Mouse (Mus musculus) stomach, postnatal 0 days (tissue): Measurements from ENCODE around the gene Gga2. TPM values are rescaled to one million over a fixed set of nuclear protein-coding genes. Genes with fewer than 3 reads are reported as not detected.

Experiments
- ATAC-seq: fragments of 200-750 bp; cut with Nextera tagmentation; 2 replicates; pipeline ENCODE4 v1.8.0; 2017; ENCODE audit not compliant: low FRiP score, low TSS enrichment
- DNase-seq: peaks from one replicate; pipeline ENCODE4 v3.0.0-alpha.2; 2016; ENCODE audit warnings: low spot score
- H3K27ac ChIP-seq: fragments of 300-500 bp; sonication (generic); replicated peaks from 2 replicates; pipeline ENCODE4 v1.5.1; 2014; ENCODE audit warnings: mild to moderate bottlenecking, control low read depth
- H3K27me3 ChIP-seq: fragments of 300-500 bp; sonication (generic); 2 replicates; pipeline ENCODE4 v1.6.1; 2014; ENCODE audit warnings: low read length; ENCODE audit not compliant: control insufficient read depth, insufficient read depth
- H3K36me3 ChIP-seq: fragments of 300-500 bp; sonication (generic); 2 replicates; pipeline ENCODE4 v1.6.1; 2014; ENCODE audit warnings: low read length, mixed read lengths; ENCODE audit not compliant: control insufficient read depth, insufficient read depth
- H3K4me1 ChIP-seq: fragments of 300-500 bp; sonication (generic); replicated peaks from 2 replicates; pipeline ENCODE4 v1.6.1; 2014; ENCODE audit warnings: antibody characterized with exemption; ENCODE audit not compliant: control insufficient read depth, insufficient read depth
- H3K4me2 ChIP-seq: fragments of 300-500 bp; sonication (generic); replicated peaks from 2 replicates; pipeline ENCODE4 v1.6.1; 2014; ENCODE audit warnings: low read depth, mild to moderate bottlenecking, control low read depth, moderate library complexity
- H3K4me3 ChIP-seq: fragments of 300-500 bp; sonication (generic); 2 replicates; pipeline ENCODE4 v1.5.1; 2014; ENCODE audit warnings: low read depth, low read length, control low read depth
- H3K9ac ChIP-seq: fragments of 300-500 bp; sonication (generic); 2 replicates; pipeline ENCODE4 v1.6.1; 2014; ENCODE audit warnings: mild to moderate bottlenecking, low read length, control low read depth, mixed read lengths
- H3K9me3 ChIP-seq: fragments of 300-500 bp; sonication (generic); 2 replicates; pipeline ENCODE4 v1.6.1; 2016; ENCODE audit warnings: low read length; ENCODE audit not compliant: control insufficient read depth
- CTCF ChIP-seq: IDR thresholded peaks from 2 replicates; pipeline ENCODE4 v1.5.1; 2016; ENCODE audit warnings: antibody characterized with exemption, low read depth, mild to moderate bottlenecking, moderate library complexity
- EP300 ChIP-seq: optimal IDR thresholded peaks from 2 replicates; pipeline ENCODE3; 2016; ENCODE audit warnings: antibody characterized with exemption
- WGBS: fragments of 180-500 bp; shearing (Covaris S2); extraction: QIAGEN DNeasy Blood & Tissue Kit; methylation state at CpG from one replicate; pipeline ENCODE4 v1.1.7; 2014; 5-methylcytosine and 5-hydroxymethylcytosine counted together
- polyA plus RNA-seq: library from polyadenylated mRNA; unstranded; fragments of >200 nt; fragmentation: Nextera tagmentation; extraction: Ambion mirVana; gene quantifications from 2 replicates; pipeline ENCODE4 v1.2.1, GENCODE M21; 2015

Gene Gga2
- polyA plus RNA-seq, 1 experiment from 2014 or later = 31.5 TPM

DNA sequence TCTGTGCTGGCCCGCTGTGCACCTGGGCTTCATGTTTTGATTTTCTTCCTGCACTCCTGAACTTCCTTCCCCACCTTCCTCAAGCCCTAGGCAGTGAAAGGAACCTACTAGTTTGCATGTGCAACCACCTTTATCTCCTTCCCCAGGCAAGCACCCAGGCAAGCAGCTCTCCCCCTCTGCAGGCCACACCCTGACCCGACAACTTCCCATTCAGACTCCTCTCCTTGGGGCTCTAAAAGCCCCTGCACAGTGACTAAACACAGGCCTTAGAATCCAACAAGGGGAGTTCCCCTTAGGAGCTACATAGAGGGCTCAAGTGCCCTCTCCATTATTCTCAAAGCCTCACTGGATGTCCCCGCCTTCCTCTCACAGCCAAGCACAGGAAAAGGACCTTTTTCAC lies 2.8 kb downstream of the Gga2 start:
- 63% methylated on average over 3 of the region's 3 CpGs for WGBS
- TF ChIP-seq EP300 (no peak), CTCF (no peak)
- H3K27ac ChIP-seq = no peak overlapping the region
- no peaks in the 10 kb centered on the region; the same call in 1 of the 2 replicates for H3K4me1 ChIP-seq
- H3K36me3 ChIP-seq = no peaks in the 10 kb centered on the region
- no peak overlapping the region for H3K4me2 ChIP-seq
- H3K9ac ChIP-seq = no peak overlapping the region
- H3K9me3 ChIP-seq = no peaks in the 10 kb centered on the region
- no peak overlapping the region for H3K4me3 ChIP-seq
- H3K27me3 ChIP-seq = no peaks in the 10 kb centered on the region
- DNase-seq = peak; percentile 45
- no peak; the same call in 1 of the 2 replicates for ATAC-seq

DNA sequence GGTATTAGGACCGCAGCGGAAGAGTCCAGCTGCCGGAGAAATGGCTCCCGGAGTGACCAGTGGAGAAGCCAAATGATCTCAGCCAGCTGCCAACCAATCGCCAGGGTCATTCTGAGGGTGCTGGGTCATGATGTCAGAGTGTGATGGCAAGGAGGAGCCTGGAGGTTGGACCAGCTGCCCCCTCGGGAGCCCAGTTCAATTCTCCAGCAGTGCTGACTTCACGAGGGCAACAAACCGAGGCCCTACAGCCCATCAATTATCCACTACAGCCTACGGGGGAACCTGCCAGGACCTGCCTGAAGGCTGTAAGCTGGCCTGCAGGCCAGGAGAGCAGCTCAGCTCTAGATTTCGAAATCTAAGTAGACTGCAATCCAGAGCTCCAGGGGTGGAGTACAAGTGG lies 5.3 kb downstream of the Gga2 start:
- 32% methylated on average over 10 of the region's 10 CpGs for WGBS
- H3K9ac ChIP-seq = no peak overlapping the region

DNA sequence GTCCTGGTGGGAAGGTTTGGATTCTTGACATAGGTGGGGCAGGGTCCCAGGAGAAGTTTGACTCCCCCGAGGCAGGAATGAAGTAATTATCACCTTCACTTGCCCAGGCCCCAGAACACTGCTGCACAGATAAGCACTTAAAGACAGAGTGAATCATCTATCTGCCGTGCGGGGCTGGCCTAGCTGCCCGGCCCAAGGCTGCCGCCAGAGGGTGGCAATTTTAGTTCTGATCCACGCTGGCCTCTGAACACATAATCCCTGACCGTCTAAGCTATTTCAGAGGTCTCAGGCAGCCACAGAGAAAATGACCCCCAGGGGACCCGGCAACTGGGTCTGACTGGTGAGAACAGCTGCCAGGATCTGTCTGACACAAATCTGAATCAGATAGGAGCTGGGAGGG lies 5.9 kb downstream of the Gga2 start:
- DNase-seq (peak; percentile 34), ATAC-seq (no peak; the same call in 1 of the 2 replicates)
- no peak overlapping the region for H3K9ac ChIP-seq
- H3K36me3 ChIP-seq = no peaks in the 10 kb centered on the region
- no peaks in the 10 kb centered on the region; the same call in 1 of the 2 replicates for H3K4me1 ChIP-seq
- 17% methylated on average over 8 of the region's 8 CpGs for WGBS
- TF ChIP-seq CTCF (peak; percentile 55), EP300 (no peak)
- no peaks in the 10 kb centered on the region for H3K27me3 ChIP-seq
- H3K27ac ChIP-seq = no peak overlapping the region
- no peak overlapping the region for H3K4me3 ChIP-seq
- no peak overlapping the region for H3K4me2 ChIP-seq
- no peaks in the 10 kb centered on the region for H3K9me3 ChIP-seq

More for the DNA sequence above, 5.3 kb downstream of the Gga2 start:
- no peaks in the 10 kb centered on the region for H3K9me3 ChIP-seq
- H3K4me2 ChIP-seq = peak overlapping the region; percentile 4
- H3K4me1 ChIP-seq = no peaks in the 10 kb centered on the region; the same call in 1 of the 2 replicates
- no peak overlapping the region for H3K4me3 ChIP-seq
- peak; percentile 23 for DNase-seq
- ATAC-seq = no peak; the same call in 1 of the 2 replicates
- H3K27ac ChIP-seq = no peak overlapping the region
- no peaks in the 10 kb centered on the region for H3K27me3 ChIP-seq
- no peaks in the 10 kb centered on the region for H3K36me3 ChIP-seq
- TF ChIP-seq EP300 (no peak), CTCF (no peak)

DNA sequence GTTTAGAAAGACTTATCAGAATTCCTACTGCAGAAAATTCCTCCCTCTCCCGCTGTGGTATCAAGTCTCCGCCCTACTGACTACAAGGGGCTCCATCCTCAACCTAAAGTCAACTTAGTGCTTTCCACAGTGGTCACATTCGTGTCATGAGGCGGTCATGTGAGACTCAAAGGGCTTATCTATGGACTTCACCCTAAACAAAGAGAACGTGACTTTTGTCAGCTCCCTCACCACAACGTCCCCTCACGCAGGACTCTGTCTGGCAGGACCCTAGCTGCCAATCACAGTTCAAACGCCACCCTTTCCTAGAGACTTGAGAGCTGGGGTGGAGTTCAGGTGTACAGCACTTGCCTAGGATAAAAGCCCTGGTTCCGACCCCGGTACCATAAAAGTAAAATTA lies 8.1 kb downstream of the Gga2 start:
- Histone ChIP-seq H3K36me3 (no peaks in the 10 kb centered on the region; the same call in 1 of the 2 replicates), H3K4me2 (no peak overlapping the region), H3K27me3 (no peaks in the 10 kb centered on the region), H3K4me3 (no peak overlapping the region), H3K9ac (no peak overlapping the region), H3K9me3 (no peaks in the 10 kb centered on the region), H3K4me1 (no peaks in the 10 kb centered on the region; the same call in 1 of the 2 replicates), H3K27ac (no peak overlapping the region)
- 66% methylated on average over 10 of the region's 10 CpGs for WGBS
- ATAC-seq (0 out of 2 replicates have a peak, but pooled peaks have one; percentile 17), DNase-seq (no peak)
- TF ChIP-seq EP300 (no peak), CTCF (no peak)

DNA sequence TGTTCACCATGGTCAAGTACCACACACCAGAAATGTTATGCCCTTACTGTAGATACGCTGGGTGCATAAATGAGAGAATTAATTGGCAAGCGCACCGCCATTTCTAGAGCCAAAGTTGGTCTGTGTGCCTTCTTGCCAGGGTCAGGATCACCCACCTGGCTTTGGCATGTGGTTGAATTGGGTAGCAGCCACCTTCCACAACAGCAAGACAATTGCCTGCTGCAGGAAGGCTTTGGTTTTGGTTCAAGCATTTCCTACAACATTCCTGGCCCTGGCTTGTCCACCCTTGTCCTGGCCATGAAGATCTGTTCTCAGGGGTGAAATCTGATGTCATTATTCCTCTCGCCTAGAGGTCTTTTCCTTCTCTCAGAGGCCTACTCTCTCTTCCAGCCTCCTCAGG lies 8.7 kb downstream of the Gga2 start:
- Histone ChIP-seq H3K36me3 (no peaks in the 10 kb centered on the region; the same call in 1 of the 2 replicates), H3K9ac (no peak overlapping the region), H3K4me3 (no peak overlapping the region), H3K27ac (no peak overlapping the region), H3K27me3 (no peaks in the 10 kb centered on the region), H3K9me3 (no peaks in the 10 kb centered on the region), H3K4me1 (no peaks in the 10 kb centered on the region; the same call in 1 of the 2 replicates), H3K4me2 (no peak overlapping the region)
- 89% methylated on average over 4 of the region's 4 CpGs for WGBS
- ATAC-seq (no peak), DNase-seq (no peak)
- no peak for TF ChIP-seq CTCF
- TF ChIP-seq EP300 = no peak

DNA sequence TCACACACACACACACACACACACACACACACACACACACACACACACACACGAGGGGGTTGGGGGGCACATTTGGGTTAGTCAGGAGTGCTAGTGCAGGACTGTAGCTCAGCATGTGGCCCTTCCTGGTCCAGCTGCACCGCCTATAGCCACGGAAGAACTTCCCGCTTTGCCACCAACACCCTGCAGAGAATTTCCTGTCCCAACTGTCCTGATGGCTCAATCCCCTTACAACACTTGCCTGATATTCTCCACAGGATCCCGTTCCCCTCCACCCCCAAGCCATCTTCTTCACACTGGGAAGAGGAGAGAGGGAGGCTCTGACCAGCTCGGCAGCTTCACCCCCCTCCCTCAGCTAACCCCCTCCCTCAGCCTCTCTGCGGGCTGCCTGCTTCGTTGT lies 20.6 kb downstream of the Gga2 start:
- H3K36me3 ChIP-seq = peaks cover 28% of the 10 kb centered on the region
- no peak for ATAC-seq
- no peak overlapping the region for H3K4me3 ChIP-seq
- no peak overlapping the region for H3K9ac ChIP-seq
- TF ChIP-seq CTCF (no peak), EP300 (no peak)
- WGBS = 75% methylated on average over 8 of the region's 8 CpGs
- no peak for DNase-seq
- no peaks in the 10 kb centered on the region for H3K4me1 ChIP-seq
- no peaks in the 10 kb centered on the region for H3K27me3 ChIP-seq
- H3K27ac ChIP-seq = no peak overlapping the region
- no peak overlapping the region for H3K4me2 ChIP-seq
- H3K9me3 ChIP-seq = no peaks in the 10 kb centered on the region
